Mouse (Mus musculus) megakaryocyte, embryonic 14.5 days (primary cell): ENCODE measurements around the gene Pax4. TPM values are rescaled to one million over a fixed set of nuclear protein-coding genes. Genes with fewer than 3 reads are reported as not detected.

Source experiments
- H3K27me3 ChIP-seq: replicated peaks from 2 replicates; pipeline ENCODE3; 2012; ENCODE audit warnings: inconsistent platforms
- H3K36me3 ChIP-seq: replicated peaks from 2 replicates; pipeline ENCODE3; 2012; ENCODE audit warnings: low read length, inconsistent platforms, mixed read lengths
- H3K4me1 ChIP-seq: 2 replicates; pipeline ENCODE4 v1.6.1; 2012; ENCODE audit warnings: inconsistent platforms
- H3K4me3 ChIP-seq: replicated peaks from 2 replicates; pipeline ENCODE3; 2012; ENCODE audit warnings: moderate library complexity, mild to moderate bottlenecking, inconsistent platforms
- H3K9me3 ChIP-seq: 2 replicates; pipeline ENCODE4 v1.6.1; 2012; ENCODE audit warnings: inconsistent platforms
- FLI1 ChIP-seq: IDR thresholded peaks from 2 replicates; pipeline ENCODE4 v1.6.1; 2012; ENCODE audit warnings: low read length, inconsistent platforms, mixed read lengths
- GATA1 ChIP-seq: IDR thresholded peaks from 3 replicates; pipeline ENCODE4 v1.6.1; 2012; ENCODE audit warnings: mixed read lengths, low read length, inconsistent platforms, borderline replicate concordance
- polyA plus RNA-seq: library from polyadenylated mRNA; stranded (reverse); fragments of >175 nt; gene quantifications from 2 replicates; pipeline ENCODE4 v1.2.3, GENCODE M21; 2012; ENCODE audit warnings: low replicate concordance; ENCODE audit not compliant: insufficient read depth

The Pax4 gene
- polyA plus RNA-seq, 1 experiment = not detected

GRCm38 (mm10) chr6:28479865-28480751 is 31.0 kb upstream of the Pax4 start:
- TF ChIP-seq GATA1 = no peak
- TF ChIP-seq FLI1 = peak; percentile 65
- Histone ChIP-seq H3K9me3 (no peaks in the 10 kb centered on the region), H3K36me3 (peaks cover 18% of the 10 kb centered on the region), H3K4me1 (peaks cover 59% of the 10 kb centered on the region), H3K4me3 (peak overlapping the region; percentile 99), H3K27me3 (no peaks in the 10 kb centered on the region)

- Histone ChIP-seq H3K9me3 (no peaks in the 10 kb centered on the region), H3K4me1 (peaks cover 44% of the 10 kb centered on the region), H3K4me3 (no peak within 1 kb of the TSS), H3K27me3 (peaks cover 2% of the 10 kb centered on the region), H3K36me3 (no peaks in the 10 kb centered on the region)
- TF ChIP-seq FLI1 (no peak), GATA1 (no peak)
Measured at GRCm38 (mm10) chr6:28474839-28475238, 25.7 kb upstream of the Pax4 start, which contains the start of gene Snd1. Gene Snd1, plus strand, starts transcription at chr6:28475139.

GRCm38 (mm10) chr6:28474211-28474610 is 25.1 kb upstream of the Pax4 start:
- H3K9me3 ChIP-seq = no peaks in the 10 kb centered on the region
- peaks cover 40% of the 10 kb centered on the region for H3K4me1 ChIP-seq
- no peaks in the 10 kb centered on the region for H3K36me3 ChIP-seq
- peaks cover 2% of the 10 kb centered on the region for H3K27me3 ChIP-seq
- TF ChIP-seq GATA1 (no peak), FLI1 (no peak)
- H3K4me3 ChIP-seq = no peak overlapping the region

GRCm38 (mm10) chr6:28471284-28472035 is 22.3 kb upstream of the Pax4 start:
- TF ChIP-seq GATA1 (no peak), FLI1 (no peak)
- peaks cover 27% of the 10 kb centered on the region for H3K4me1 ChIP-seq

GRCm38 (mm10) chr6:28470621-28471020 is 21.5 kb upstream of the Pax4 start:
- H3K27me3 ChIP-seq = peaks cover 2% of the 10 kb centered on the region
- no peak for TF ChIP-seq FLI1
- no peak for TF ChIP-seq GATA1
- no peak overlapping the region for H3K4me3 ChIP-seq
- H3K9me3 ChIP-seq = no peaks in the 10 kb centered on the region
- no peaks in the 10 kb centered on the region for H3K36me3 ChIP-seq
- H3K4me1 ChIP-seq = peaks cover 27% of the 10 kb centered on the region

More at GRCm38 (mm10) chr6:28471284-28472035, 22.3 kb upstream of the Pax4 start:
- H3K27me3 ChIP-seq = peaks cover 2% of the 10 kb centered on the region
- H3K4me3 ChIP-seq = no peak overlapping the region
- H3K9me3 ChIP-seq = no peaks in the 10 kb centered on the region
- H3K36me3 ChIP-seq = no peaks in the 10 kb centered on the region

- Histone ChIP-seq H3K4me1 (peaks cover 27% of the 10 kb centered on the region), H3K9me3 (no peaks in the 10 kb centered on the region), H3K4me3 (no peak overlapping the region), H3K36me3 (no peaks in the 10 kb centered on the region), H3K27me3 (peaks cover 2% of the 10 kb centered on the region)
- TF ChIP-seq FLI1 (no peak), GATA1 (no peak)
Measured at GRCm38 (mm10) chr6:28470017-28470602, 21.0 kb upstream of the Pax4 start.

GRCm38 (mm10) chr6:28464630-28465029 is 15.5 kb upstream of the Pax4 start:
- no peaks in the 10 kb centered on the region for H3K36me3 ChIP-seq
- H3K4me3 ChIP-seq = no peak overlapping the region
- no peak for TF ChIP-seq FLI1
- TF ChIP-seq GATA1 = no peak
- H3K9me3 ChIP-seq = no peaks in the 10 kb centered on the region
- H3K4me1 ChIP-seq = peaks cover 6% of the 10 kb centered on the region
- H3K27me3 ChIP-seq = peaks cover 21% of the 10 kb centered on the region

GRCm38 (mm10) chr6:28460534-28460933 is 11.4 kb upstream of the Pax4 start:
- Histone ChIP-seq H3K9me3 (no peaks in the 10 kb centered on the region), H3K4me3 (no peak overlapping the region), H3K4me1 (peaks cover 6% of the 10 kb centered on the region), H3K36me3 (no peaks in the 10 kb centered on the region), H3K27me3 (peaks cover 30% of the 10 kb centered on the region)
- TF ChIP-seq GATA1 (no peak), FLI1 (no peak)

GRCm38 (mm10) chr6:28459221-28459668 is 10.1 kb upstream of the Pax4 start:
- no peaks in the 10 kb centered on the region for H3K36me3 ChIP-seq
- H3K4me1 ChIP-seq = peaks cover 6% of the 10 kb centered on the region
- peaks cover 26% of the 10 kb centered on the region for H3K27me3 ChIP-seq
- no peak for TF ChIP-seq GATA1
- TF ChIP-seq FLI1 = no peak
- no peak overlapping the region for H3K4me3 ChIP-seq
- no peaks in the 10 kb centered on the region for H3K9me3 ChIP-seq
